Mouse (Mus musculus) forebrain, postnatal 0 days (tissue): Measurements from ENCODE around the gene Fam166a. TPM values are rescaled to one million over a fixed set of nuclear protein-coding genes. Genes with fewer than 3 reads are reported as not detected.

Experiments
- ATAC-seq: fragments of 200-750 bp; cut with Nextera tagmentation; 2 replicates; pipeline ENCODE4 v1.8.0; 2017; ENCODE audit warnings: mild to moderate bottlenecking, moderate library complexity
- DNase-seq: peaks from one replicate; pipeline ENCODE4 v3.0.0-alpha.2; 2015
- H3K27ac ChIP-seq: fragments of 300-500 bp; sonication (generic); 2 replicates; pipeline ENCODE4 v1.5.1; 2014; ENCODE audit warnings: low read depth, mild to moderate bottlenecking, antibody characterized with exemption, low read length, moderate library complexity, mixed read lengths
- H3K27me3 ChIP-seq: fragments of 300-500 bp; sonication (generic); 2 replicates; pipeline ENCODE4 v1.6.1; 2014; ENCODE audit warnings: mild to moderate bottlenecking, low read length, mixed read lengths; ENCODE audit not compliant: insufficient read depth
- H3K36me3 ChIP-seq: fragments of 300-500 bp; sonication (generic); 2 replicates; pipeline ENCODE4 v1.6.1; 2014; ENCODE audit warnings: mild to moderate bottlenecking, moderate library complexity; ENCODE audit not compliant: insufficient read depth
- H3K4me1 ChIP-seq: fragments of 300-500 bp; sonication (generic); 2 replicates; pipeline ENCODE4 v1.6.1; 2014; ENCODE audit warnings: antibody characterized with exemption; ENCODE audit not compliant: insufficient read depth
- H3K4me2 ChIP-seq: fragments of 300-500 bp; sonication (generic); 2 replicates; pipeline ENCODE4 v1.6.1; 2014; ENCODE audit warnings: low read depth, mild to moderate bottlenecking, moderate library complexity
- H3K4me3 ChIP-seq: fragments of 300-500 bp; sonication (generic); 2 replicates; pipeline ENCODE4 v1.5.1; 2014; ENCODE audit warnings: low read depth, low read length, mixed read lengths
- H3K9ac ChIP-seq: fragments of 300-500 bp; sonication (generic); 2 replicates; pipeline ENCODE4 v1.6.1; 2014; ENCODE audit warnings: mild to moderate bottlenecking
- H3K9me3 ChIP-seq: fragments of 300-500 bp; sonication (generic); 2 replicates; pipeline ENCODE4 v1.6.1; 2016; ENCODE audit warnings: low read length
- CTCF ChIP-seq: sonication (generic); IDR thresholded peaks from 2 replicates; pipeline ENCODE4 v1.5.1; 2016; ENCODE audit warnings: antibody characterized with exemption, control low read depth, low read depth
- WGBS: fragments of 180-500 bp; shearing (Covaris S2); extraction: QIAGEN DNeasy Blood & Tissue Kit; methylation state at CpG from one replicate; pipeline ENCODE4 v1.1.7; 2014; 5-methylcytosine and 5-hydroxymethylcytosine counted together
- polyA plus RNA-seq: library from polyadenylated mRNA; unstranded; fragments of >200 nt; fragmentation: Nextera tagmentation; extraction: Ambion mirVana; gene quantifications from 2 replicates; pipeline ENCODE4 v1.2.1, GENCODE M21; 2015
- total RNA-seq: library from RNA; depleted of rRNA; stranded (reverse); fragments of >200 nt; gene quantifications from 2 replicates; pipeline ENCODE4 v1.2.3, GENCODE M21; 2014

Fam166a gene
- total and polyA plus RNA-seq, 2 experiments from 2014 or later: not detected

GRCm38 (mm10) chr2:25234050-25234449 is 15.5 kb downstream of the Fam166a start, which contains the start of gene Slc34a3:
Gene Slc34a3, minus strand, starts transcription at chr2:25234364.
- Histone ChIP-seq H3K4me3 (no peak within 1 kb of the TSS), H3K27ac (no peak within 1 kb of the TSS), H3K36me3 (no peaks in the 10 kb centered on the region), H3K4me2 (no peak within 1 kb of the TSS), H3K4me1 (peaks cover 2% of the 10 kb centered on the region; the same call in 1 of the 2 replicates), H3K9me3 (no peaks in the 10 kb centered on the region), H3K9ac (no peak within 1 kb of the TSS), H3K27me3 (no peaks in the 10 kb centered on the region; the same call in 1 of the 2 replicates)
- no peak for ATAC-seq
- no peak for DNase-seq
- 87% methylated on average over 3 of the region's 3 CpGs for WGBS
- TF ChIP-seq CTCF: no peak

GRCm38 (mm10) chr2:25234551-25235220 is 16.1 kb downstream of the Fam166a start:
- Histone ChIP-seq H3K4me1 (no peaks in the 10 kb centered on the region), H3K9me3 (no peaks in the 10 kb centered on the region), H3K9ac (no peak overlapping the region), H3K4me3 (no peak overlapping the region), H3K27ac (no peak overlapping the region), H3K36me3 (no peaks in the 10 kb centered on the region), H3K4me2 (no peak overlapping the region), H3K27me3 (no peaks in the 10 kb centered on the region; the same call in 1 of the 2 replicates)
- ATAC-seq (no peak), DNase-seq (no peak)
- 87% methylated on average over 5 of the region's 5 CpGs for WGBS
- no peak for TF ChIP-seq CTCF

- Histone ChIP-seq H3K27me3 (no peaks in the 10 kb centered on the region; the same call in 1 of the 2 replicates), H3K27ac (no peak within 1 kb of the TSS), H3K9me3 (no peaks in the 10 kb centered on the region), H3K4me1 (peaks cover 5% of the 10 kb centered on the region), H3K9ac (no peak within 1 kb of the TSS), H3K36me3 (no peaks in the 10 kb centered on the region), H3K4me2 (no peak within 1 kb of the TSS), H3K4me3 (no peak within 1 kb of the TSS)
- WGBS: 45% methylated on average over 8 of the region's 8 CpGs
- ATAC-seq: no peak
- TF ChIP-seq CTCF: no peak
- DNase-seq: no peak
These were observed 18.1 kb downstream of the Fam166a start, which contains the start of gene Rnf224 for GRCm38 (mm10) chr2:25236614-25237013. Gene Rnf224, minus strand, starts transcription at chr2:25236787.

- 66% methylated on average over 4 of the region's 4 CpGs for WGBS
- H3K4me3 ChIP-seq: no peak overlapping the region
- H3K9ac ChIP-seq: no peak overlapping the region
- H3K9me3 ChIP-seq: no peaks in the 10 kb centered on the region
- DNase-seq (no peak), ATAC-seq (no peak)
- H3K4me2 ChIP-seq: no peak overlapping the region
- H3K27ac ChIP-seq: no peak overlapping the region
- TF ChIP-seq CTCF: no peak
- no peaks in the 10 kb centered on the region; the same call in 1 of the 2 replicates for H3K27me3 ChIP-seq
- H3K36me3 ChIP-seq: no peaks in the 10 kb centered on the region
- peaks cover 6% of the 10 kb centered on the region for H3K4me1 ChIP-seq
These were observed 19.0 kb downstream of the Fam166a start for GRCm38 (mm10) chr2:25237522-25237921.

- no peak for TF ChIP-seq CTCF
- no peak overlapping the region for H3K27ac ChIP-seq
- no peak overlapping the region for H3K4me3 ChIP-seq
- no peak overlapping the region for H3K4me2 ChIP-seq
- peaks cover 6% of the 10 kb centered on the region for H3K4me1 ChIP-seq
- no peak overlapping the region for H3K9ac ChIP-seq
- no peaks in the 10 kb centered on the region for H3K9me3 ChIP-seq
- H3K27me3 ChIP-seq: no peaks in the 10 kb centered on the region; the same call in 1 of the 2 replicates
- ATAC-seq (no peak), DNase-seq (no peak)
- H3K36me3 ChIP-seq: no peaks in the 10 kb centered on the region
These were observed 19.6 kb downstream of the Fam166a start for GRCm38 (mm10) chr2:25238106-25238505.

- no peak for TF ChIP-seq CTCF
- Histone ChIP-seq H3K36me3 (peaks cover 12% of the 10 kb centered on the region), H3K9ac (no peak overlapping the region), H3K9me3 (no peaks in the 10 kb centered on the region), H3K27me3 (no peaks in the 10 kb centered on the region), H3K4me2 (no peak overlapping the region), H3K4me3 (no peak overlapping the region), H3K4me1 (peaks cover 6% of the 10 kb centered on the region), H3K27ac (no peak overlapping the region)
- DNase-seq (no peak), ATAC-seq (no peak)
- 87% methylated on average over 3 of the region's 3 CpGs for WGBS
These were observed 21.2 kb downstream of the Fam166a start for GRCm38 (mm10) chr2:25239766-25240165.

DNA sequence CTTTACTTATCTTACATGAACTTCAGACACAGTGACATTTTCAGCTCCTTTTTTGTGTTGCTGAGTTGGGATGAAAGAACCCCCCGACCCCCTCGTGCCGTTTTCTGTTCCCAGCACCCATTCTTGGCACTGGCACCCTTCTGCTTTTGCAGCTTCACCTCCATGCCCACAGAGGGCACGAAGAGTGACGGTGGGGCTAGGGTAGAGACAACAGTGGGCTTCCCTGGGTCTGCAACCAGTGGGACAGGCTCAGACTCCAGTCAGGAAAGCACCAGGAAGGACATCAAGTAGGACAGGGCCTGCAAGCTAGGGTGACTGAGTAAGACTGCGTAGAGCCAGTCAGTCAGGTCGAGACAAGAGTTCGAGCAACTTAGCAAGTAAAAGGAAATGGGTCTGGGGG is 21.8 kb downstream of the Fam166a start:
- no peak; the same call in 1 of the 2 replicates for ATAC-seq
- H3K36me3 ChIP-seq: peaks cover 17% of the 10 kb centered on the region
- peak overlapping the region; percentile 82; the same call in 1 of the 2 replicates for H3K27ac ChIP-seq
- peaks cover 6% of the 10 kb centered on the region for H3K4me1 ChIP-seq
- no peak for TF ChIP-seq CTCF
- H3K4me2 ChIP-seq: peak overlapping the region; percentile 89
- H3K9me3 ChIP-seq: no peaks in the 10 kb centered on the region
- H3K27me3 ChIP-seq: no peaks in the 10 kb centered on the region
- H3K4me3 ChIP-seq: peak overlapping the region; percentile 70
- 46% methylated on average over 8 of the region's 8 CpGs for WGBS
- no peak for DNase-seq
- H3K9ac ChIP-seq: no peak overlapping the region
